Comparison of ENCODE assay signal across 21 mouse cellular contexts in the genomic region with DNA sequence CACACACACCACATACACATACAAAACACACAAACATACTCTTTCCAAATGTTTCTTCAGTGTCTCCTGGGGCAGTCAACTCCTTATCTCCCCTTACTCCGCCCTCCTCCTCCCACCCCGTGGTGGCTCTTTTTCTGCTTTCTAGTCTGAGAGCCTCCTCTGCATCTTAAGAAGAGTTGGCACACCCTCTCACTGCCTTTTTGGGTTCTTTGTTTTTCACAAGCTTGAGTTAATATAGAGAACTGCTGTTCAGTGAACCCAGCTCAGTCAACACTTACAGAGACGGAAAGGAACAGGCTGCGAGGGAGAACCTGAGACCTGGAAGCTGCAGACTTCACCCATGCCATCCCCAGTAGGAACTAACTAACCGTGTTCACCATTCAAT. TPM values are rescaled to one million over a fixed set of nuclear protein-coding genes. Genes with fewer than 3 reads are reported as not detected.
A peak's percentile ranks its signal among the peaks of the same experiment; 100 is the strongest.
DNase-seq lines count a peak whose midpoint lies in the region; ATAC-seq and TF ChIP-seq lines count a peak whose summit lies in the region.
"Had no signal": no experiment of that assay in that cellular context is flagged by ENCODE, and none has a peak within 500 bp of the region (broad histone marks: within the 10 kb centered on the region; RNA-seq: fewer than 3 reads in every experiment).

No protein-coding gene starts in this region.

- no peak for TF ChIP-seq POLR2A in spleen, adult 2 months (IDR thresholded peaks at IDR 0.05; ENCODE audit: low read depth, low read length)

- no peak overlapping the region for H3K4me2 ChIP-seq in kidney, embryonic 14.5 days (replicated peaks; ENCODE audit: low read depth, low read length)
- H3K4me2 ChIP-seq: embryonic facial prominence, embryonic 15.5 days; heart, embryonic 11.5 days; hindbrain, embryonic 15.5 days; liver, embryonic 15.5 days; stomach, embryonic 15.5 days had no signal

- 56% methylated on average over 5 of the region's 5 CpGs for WGBS in spleen, adult 2 months
- WGBS in kidney, embryonic 14.5 days = 85% methylated on average over 5 of the region's 5 CpGs

- no peak overlapping the region for H3K4me3 ChIP-seq in spleen, adult 2 months (ENCODE audit: extremely low read depth, insufficient read depth, insufficient read length)
- no peak overlapping the region for H3K4me3 ChIP-seq in kidney, embryonic 14.5 days (ENCODE audit: low read length)
- H3K4me3 ChIP-seq: embryonic facial prominence, embryonic 15.5 days; forebrain, embryonic 10.5 days; hindbrain, embryonic 15.5 days; liver, embryonic 15.5 days; stomach, embryonic 15.5 days had no signal

- H3K27me3 ChIP-seq in spleen, adult 2 months (ENCODE audit: control insufficient read depth, insufficient read depth, low read length) = no peaks in the 10 kb centered on the region
- no peaks in the 10 kb centered on the region for H3K27me3 ChIP-seq in kidney, embryonic 14.5 days (ENCODE audit: control insufficient read depth, insufficient read depth, low read length)
- H3K27me3 ChIP-seq: embryonic facial prominence, embryonic 15.5 days; hindbrain, embryonic 15.5 days; liver, embryonic 15.5 days; Patski; stomach, embryonic 15.5 days had no signal

- H3K27ac ChIP-seq in spleen, adult 2 months (ENCODE audit: insufficient read depth, low read length) = peak overlapping the region; percentile 79
- no peak overlapping the region for H3K27ac ChIP-seq in kidney, embryonic 14.5 days (ENCODE audit: low read depth, low read length)
- H3K27ac ChIP-seq: embryonic facial prominence, embryonic 15.5 days; hindbrain, embryonic 15.5 days; stomach, embryonic 15.5 days had no signal

- TF ChIP-seq CTCF in spleen, adult 2 months (IDR thresholded peaks at IDR 0.05; ENCODE audit: extremely low read depth, insufficient read depth, insufficient read length, insufficient replicate concordance) = no peak

- no peaks in the 10 kb centered on the region for H3K36me3 ChIP-seq in spleen, adult 2 months (ENCODE audit: control insufficient read depth, insufficient read depth, low read length)
- no peaks in the 10 kb centered on the region for H3K36me3 ChIP-seq in kidney, embryonic 14.5 days (ENCODE audit: control insufficient read depth, insufficient read depth, low read length)
- H3K36me3 ChIP-seq: embryonic facial prominence, embryonic 15.5 days; forebrain, embryonic 10.5 days; hindbrain, embryonic 15.5 days; liver, embryonic 15.5 days; stomach, embryonic 15.5 days had no signal

- DNase-seq in spleen, adult 2 months (ENCODE audit: low read depth in 1 of 2, low spot score in 2 of 2) = peak in 1 of 2 experiments; percentile 18
- no peak for DNase-seq in spleen, postnatal 4 days (ENCODE audit: low spot score in 2 of 2)
- peak; percentile 69 for DNase-seq in T-cell, adult 2 months (ENCODE audit: low spot score)
- DNase-seq in telencephalon, adult 2 months (ENCODE audit: low read depth, low spot score) = peak; percentile 59
- DNase-seq: adrenal gland, postnatal 25 days; cerebellum, adult 9-10 months; gastrocnemius, postnatal 36 days; heart, postnatal 14 days; kidney, postnatal 10 days; lung, postnatal 14 days had no signal

- H3K4me1 ChIP-seq in spleen, adult 2 months (ENCODE audit: control insufficient read depth, insufficient read depth, insufficient read length) = peaks cover 29% of the 10 kb centered on the region; the same call in 1 of the 2 replicates
- no peaks in the 10 kb centered on the region for H3K4me1 ChIP-seq in kidney, embryonic 14.5 days (ENCODE audit: control insufficient read depth, insufficient read depth, low read length)
- H3K4me1 ChIP-seq: embryonic facial prominence, embryonic 15.5 days; liver, embryonic 15.5 days; stomach, embryonic 15.5 days had no signal

- peak; percentile 7 for ATAC-seq in CD4-positive, CD25-positive, alpha-beta regulatory T cell, adult 4 months
- ATAC-seq in granulocyte monocyte progenitor cell, adult 5-6 weeks (replicated peaks; ENCODE audit: poor library complexity, severe bottlenecking) = no peak
- no peak for ATAC-seq in kidney, embryonic 14.5 days (ENCODE audit: low FRiP score, low TSS enrichment)
- ATAC-seq: intestine, postnatal 0 days; Patski had no signal

- H3K9me3 ChIP-seq in kidney, embryonic 14.5 days (ENCODE audit: control insufficient read depth, low read length) = no peaks in the 10 kb centered on the region
- H3K9me3 ChIP-seq: embryonic facial prominence, embryonic 15.5 days; forebrain, embryonic 10.5 days; hindbrain, embryonic 15.5 days; liver, embryonic 15.5 days; stomach, embryonic 15.5 days had no signal

- no peak overlapping the region for H3K9ac ChIP-seq in kidney, embryonic 14.5 days (ENCODE audit: low read depth, low read length)
- H3K9ac ChIP-seq: embryonic facial prominence, embryonic 15.5 days; hindbrain, embryonic 15.5 days; liver, embryonic 15.5 days; stomach, embryonic 15.5 days had no signal

RNA-seq across cellular contexts. Expression of a gene that starts 45.9 kb away (rescaled TPM):
- polyA plus RNA-seq in spleen, adult 2 months (2012; rRNA removed) = 31.0 and 46.1 TPM in 2 replicates
- 10 to 100 TPM; 16.0 to 19.4 TPM for polyA plus RNA-seq in CD4-positive, CD25-positive, alpha-beta regulatory T cell, adult 4 months (2017; shearing (Covaris generic))
- total RNA-seq in granulocyte monocyte progenitor cell, adult 5-6 weeks (2014; fragmentation: Nextera tagmentation) = 3.6 TPM in 2 replicates
- 3.7 and 4.5 TPM in 2 replicates for total RNA-seq in granulocyte monocyte progenitor cell, adult 5-6 weeks (2017)
- 13.7 and 14.7 TPM in 2 replicates for polyA plus RNA-seq in kidney, embryonic 14.5 days (2014; fragmentation: Nextera tagmentation; extraction: Ambion mirVana)

Comparison
In these comparisons a context has a peak if more than half of its experiments do, and no peak if none do; other contexts are left out.
1. DNase-seq: peak in T-cell, adult 2 months (single experiment) and telencephalon, adult 2 months (single experiment); none in spleen, postnatal 4 days (0 of 2).